Mouse (Mus musculus): Measurements from ENCODE around the gene Bpifc. TPM values are rescaled to one million over a fixed set of nuclear protein-coding genes. Genes with fewer than 3 reads are reported as not detected.
A peak's percentile ranks its signal among the peaks of the same experiment; 100 is the strongest.

Gene Bpifc
- polyA plus RNA-seq, 1 experiment from 2014 or later: not detected

GRCm38 (mm10) chr10:86021749-86022473, 10.2 kb upstream of the Bpifc start, which contains the start of gene Fbxo7:
TSS of gene Fbxo7 (plus strand) at chr10:86021972.
- peak; percentile 90 for ATAC-seq
- WGBS (ENCODE audit: insufficient replicate concordance): 2% methylated on average over 82 of the region's 82 CpGs
- peak; percentile 100 for TF ChIP-seq CTCF (IDR thresholded peaks at IDR 0.05; ENCODE audit: low read depth)
- no peak for TF ChIP-seq EP300 (IDR thresholded peaks at IDR 0.05; ENCODE audit: low read depth)

GRCm38 (mm10) chr10:86021408-86021748, 9.7 kb upstream of the Bpifc start:
- Histone ChIP-seq H3K27ac (ENCODE audit: low read depth) (no peak overlapping the region), H3K9me3 (ENCODE audit: low read length) (no peaks in the 10 kb centered on the region), H3K4me2 (ENCODE audit: low read depth, low read length) (peak overlapping the region; percentile 55), H3K36me3 (replicated peaks; ENCODE audit: insufficient read depth, low read length) (peaks cover 11% of the 10 kb centered on the region), H3K4me3 (ENCODE audit: low read depth, low read length) (peak overlapping the region; percentile 93), H3K9ac (replicated peaks) (peak overlapping the region; percentile 91; the same call in 1 of the 2 replicates), H3K4me1 (ENCODE audit: insufficient read depth) (peaks cover 14% of the 10 kb centered on the region), H3K27me3 (ENCODE audit: insufficient read depth, low read length) (no peaks in the 10 kb centered on the region)
- ATAC-seq (peak; percentile 22), DNase-seq (no peak)
- no peak for TF ChIP-seq EP300 (IDR thresholded peaks at IDR 0.05; ENCODE audit: low read depth)
- no peak for TF ChIP-seq CTCF (IDR thresholded peaks at IDR 0.05; ENCODE audit: low read depth)
- WGBS (ENCODE audit: insufficient replicate concordance): 0% methylated on average over 3 of the region's 3 CpGs

More at GRCm38 (mm10) chr10:86021749-86022473, 10.2 kb upstream of the Bpifc start, which contains the start of gene Fbxo7:
- Histone ChIP-seq H3K9ac (replicated peaks) (peak within 1 kb of the TSS; percentile 91), H3K4me2 (ENCODE audit: low read depth, low read length) (peak within 1 kb of the TSS; percentile 76), H3K4me3 (ENCODE audit: low read depth, low read length) (peak within 1 kb of the TSS; percentile 93), H3K36me3 (replicated peaks; ENCODE audit: insufficient read depth, low read length) (peaks cover 11% of the 10 kb centered on the region), H3K27me3 (ENCODE audit: insufficient read depth, low read length) (no peaks in the 10 kb centered on the region), H3K27ac (ENCODE audit: low read depth) (peak within 1 kb of the TSS; percentile 94), H3K4me1 (ENCODE audit: insufficient read depth) (peaks cover 16% of the 10 kb centered on the region), H3K9me3 (ENCODE audit: low read length) (no peaks in the 10 kb centered on the region)
- peak; percentile 94 for DNase-seq

GRCm38 (mm10) chr10:86018813-86019212, 7.1 kb upstream of the Bpifc start:
- H3K9me3 ChIP-seq (ENCODE audit: low read length): no peaks in the 10 kb centered on the region
- 40% methylated on average over 5 of the region's 5 CpGs for WGBS (ENCODE audit: insufficient replicate concordance)
- H3K4me2 ChIP-seq (ENCODE audit: low read depth, low read length): no peak overlapping the region
- DNase-seq (no peak), ATAC-seq (no peak)
- H3K9ac ChIP-seq (replicated peaks): no peak overlapping the region
- H3K4me3 ChIP-seq (ENCODE audit: low read depth, low read length): no peak overlapping the region
- no peak overlapping the region for H3K27ac ChIP-seq (ENCODE audit: low read depth)
- peaks cover 7% of the 10 kb centered on the region for H3K4me1 ChIP-seq (ENCODE audit: insufficient read depth)
- H3K27me3 ChIP-seq (ENCODE audit: insufficient read depth, low read length): no peaks in the 10 kb centered on the region
- no peaks in the 10 kb centered on the region for H3K36me3 ChIP-seq (replicated peaks; ENCODE audit: insufficient read depth, low read length)
- TF ChIP-seq CTCF (IDR thresholded peaks at IDR 0.05; ENCODE audit: low read depth) (no peak), EP300 (IDR thresholded peaks at IDR 0.05; ENCODE audit: low read depth) (no peak)

- no peak for ATAC-seq
- no peak overlapping the region for H3K4me3 ChIP-seq (ENCODE audit: low read depth, low read length)
- H3K9me3 ChIP-seq (ENCODE audit: low read length): no peaks in the 10 kb centered on the region
- no peak for DNase-seq
- no peaks in the 10 kb centered on the region for H3K27me3 ChIP-seq (ENCODE audit: insufficient read depth, low read length)
- 90% methylated on average over 7 of the region's 7 CpGs for WGBS (ENCODE audit: insufficient replicate concordance)
- H3K9ac ChIP-seq (replicated peaks): no peak overlapping the region
- H3K27ac ChIP-seq (ENCODE audit: low read depth): no peak overlapping the region
- peaks cover 3% of the 10 kb centered on the region; the same call in 1 of the 2 replicates for H3K4me1 ChIP-seq (ENCODE audit: insufficient read depth)
- no peak overlapping the region for H3K4me2 ChIP-seq (ENCODE audit: low read depth, low read length)
- TF ChIP-seq EP300 (IDR thresholded peaks at IDR 0.05; ENCODE audit: low read depth): no peak
- no peak for TF ChIP-seq CTCF (IDR thresholded peaks at IDR 0.05; ENCODE audit: low read depth)
- no peaks in the 10 kb centered on the region for H3K36me3 ChIP-seq (replicated peaks; ENCODE audit: insufficient read depth, low read length)
These were observed 6.1 kb upstream of the Bpifc start for GRCm38 (mm10) chr10:86017781-86018180.

GRCm38 (mm10) chr10:86011172-86011571, 523 bp downstream of the Bpifc start:
- no peak overlapping the region for H3K4me2 ChIP-seq (ENCODE audit: low read depth, low read length)
- no peak for TF ChIP-seq EP300 (IDR thresholded peaks at IDR 0.05; ENCODE audit: low read depth)
- no peak for TF ChIP-seq CTCF (IDR thresholded peaks at IDR 0.05; ENCODE audit: low read depth)
- no peak for DNase-seq
- no peaks in the 10 kb centered on the region for H3K36me3 ChIP-seq (replicated peaks; ENCODE audit: insufficient read depth, low read length)
- no peak overlapping the region for H3K4me3 ChIP-seq (ENCODE audit: low read depth, low read length)
- ATAC-seq: no peak
- H3K4me1 ChIP-seq (ENCODE audit: insufficient read depth): no peaks in the 10 kb centered on the region
- H3K27ac ChIP-seq (ENCODE audit: low read depth): no peak overlapping the region
- H3K9ac ChIP-seq (replicated peaks): no peak overlapping the region
- 44% methylated on average over 2 of the region's 2 CpGs for WGBS (ENCODE audit: insufficient replicate concordance)
- H3K27me3 ChIP-seq (ENCODE audit: insufficient read depth, low read length): no peaks in the 10 kb centered on the region
- H3K9me3 ChIP-seq (ENCODE audit: low read length): no peaks in the 10 kb centered on the region

- H3K27ac ChIP-seq (ENCODE audit: low read depth): no peak overlapping the region
- H3K27me3 ChIP-seq (ENCODE audit: insufficient read depth, low read length): no peaks in the 10 kb centered on the region
- WGBS (ENCODE audit: insufficient replicate concordance): 22% methylated on average over 6 of the region's 6 CpGs
These were observed 1.1 kb downstream of the Bpifc start for GRCm38 (mm10) chr10:86010636-86011035.

More at GRCm38 (mm10) chr10:86010636-86011035, 1.1 kb downstream of the Bpifc start:
- Histone ChIP-seq H3K4me2 (ENCODE audit: low read depth, low read length) (no peak overlapping the region), H3K9ac (replicated peaks) (no peak overlapping the region), H3K36me3 (replicated peaks; ENCODE audit: insufficient read depth, low read length) (no peaks in the 10 kb centered on the region), H3K4me3 (ENCODE audit: low read depth, low read length) (no peak overlapping the region), H3K9me3 (ENCODE audit: low read length) (no peaks in the 10 kb centered on the region), H3K4me1 (ENCODE audit: insufficient read depth) (no peaks in the 10 kb centered on the region)
- DNase-seq (no peak), ATAC-seq (no peak)
- TF ChIP-seq CTCF (IDR thresholded peaks at IDR 0.05; ENCODE audit: low read depth) (no peak), EP300 (IDR thresholded peaks at IDR 0.05; ENCODE audit: low read depth) (no peak)

All from liver, postnatal 0 days (tissue).